Mouse (Mus musculus) G1E (cell line): ENCODE data around the gene Olfr315.

ENCODE experiments used
- CTCF ChIP-seq: IDR thresholded peaks from 2 replicates; pipeline ENCODE4 v1.5.1; 2012; ENCODE audit warnings: low read depth, low read length, inconsistent platforms, mixed read lengths
- GATA1 ChIP-seq: IDR thresholded peaks from 2 replicates; pipeline ENCODE4 v1.6.1; 2012; ENCODE audit warnings: borderline replicate concordance, low read length, inconsistent platforms, mixed read lengths
- GATA2 ChIP-seq: IDR thresholded peaks from 2 replicates; pipeline ENCODE4 v1.6.1; 2012; ENCODE audit warnings: low read depth, low read length, inconsistent platforms, borderline replicate concordance
- TAL1 ChIP-seq: conservative IDR thresholded peaks from 2 replicates; pipeline ENCODE4 v1.6.1; 2012; ENCODE audit warnings: low read depth, low read length, inconsistent platforms, mixed read lengths

DNA sequence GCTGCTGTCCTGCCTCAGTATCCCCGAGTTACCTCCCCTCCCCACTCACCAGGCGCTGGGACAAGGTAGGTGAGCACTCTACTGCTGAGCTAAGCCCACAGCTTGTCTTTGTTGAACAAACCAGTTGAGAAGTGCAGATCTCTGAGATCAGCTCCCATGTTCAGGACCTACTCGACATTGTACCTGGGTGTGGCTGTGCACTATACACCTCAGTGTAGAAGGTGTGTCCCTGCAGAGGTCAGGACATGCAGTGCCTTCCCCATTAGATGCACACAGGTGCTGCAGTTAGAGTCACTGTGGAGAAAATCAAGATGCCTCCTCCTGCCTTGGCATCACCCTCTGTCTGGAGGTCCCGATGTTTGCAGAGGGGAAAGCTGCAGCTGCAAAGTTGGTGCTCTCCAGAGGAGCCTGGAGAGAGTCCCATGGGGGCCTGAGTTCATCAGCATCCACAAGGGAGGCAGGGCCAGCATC lies 34.2 kb upstream of the Olfr315 start, which contains the start of gene Olfr317:
- TF ChIP-seq GATA2 (no peak), GATA1 (no peak), CTCF (no peak), TAL1 (no peak)
